Mouse (Mus musculus) retina, embryonic 14.5 days (tissue): ENCODE data around the gene Rab40c.

Experiments
- DNase-seq: peaks from one replicate; pipeline ENCODE4 v3.0.0-alpha.2; 2015; ENCODE audit warnings: low spot score

Rab40c gene

GRCm38 (mm10) chr17:25946349-25946748 lies 26.8 kb upstream of the Rab40c start:
- DNase-seq: no peak

GRCm38 (mm10) chr17:25945517-25946155 lies 26.1 kb upstream of the Rab40c start:
- DNase-seq: no peak

GRCm38 (mm10) chr17:25944366-25945163 lies 25.0 kb upstream of the Rab40c start, which contains the start of the genes Pigq and Nhlrc4:
Gene Pigq (minus strand): TSS chr17:25944936.
Gene Nhlrc4 (minus strand): TSS chr17:25944961.
- no peak for DNase-seq

- no peak for DNase-seq
These were observed 24.2 kb upstream of the Rab40c start for GRCm38 (mm10) chr17:25943769-25944168.

- DNase-seq: no peak
These were observed 23.7 kb upstream of the Rab40c start for GRCm38 (mm10) chr17:25943221-25943620.

- DNase-seq: no peak
These were observed 23.1 kb upstream of the Rab40c start for GRCm38 (mm10) chr17:25942597-25943151.

- peak; percentile 76 for DNase-seq
These were observed 22.1 kb upstream of the Rab40c start for GRCm38 (mm10) chr17:25941511-25942241.

GRCm38 (mm10) chr17:25934526-25934925 lies 15.0 kb upstream of the Rab40c start:
- no peak for DNase-seq

- DNase-seq: no peak
These were observed 5.8 kb upstream of the Rab40c start for GRCm38 (mm10) chr17:25925348-25925747.

- DNase-seq: no peak
These were observed 2.6 kb upstream of the Rab40c start for GRCm38 (mm10) chr17:25922120-25922519.

GRCm38 (mm10) chr17:25919786-25920642 lies 487 bp upstream of the Rab40c start:
- peak; percentile 99 for DNase-seq

- DNase-seq: no peak
These were observed 1.3 kb downstream of the Rab40c start for GRCm38 (mm10) chr17:25918037-25918750.

GRCm38 (mm10) chr17:25916931-25917647 lies 2.4 kb downstream of the Rab40c start:
- no peak for DNase-seq

GRCm38 (mm10) chr17:25914295-25914694 lies 5.2 kb downstream of the Rab40c start:
- no peak for DNase-seq

GRCm38 (mm10) chr17:25913877-25914275 lies 5.7 kb downstream of the Rab40c start:
- no peak for DNase-seq

GRCm38 (mm10) chr17:25913186-25913876 lies 6.2 kb downstream of the Rab40c start:
- DNase-seq: no peak

GRCm38 (mm10) chr17:25911816-25912215 lies 7.7 kb downstream of the Rab40c start:
- no peak for DNase-seq

GRCm38 (mm10) chr17:25907640-25908039 lies 11.9 kb downstream of the Rab40c start:
- DNase-seq: no peak

GRCm38 (mm10) chr17:25903061-25903460 lies 16.5 kb downstream of the Rab40c start:
- no peak for DNase-seq
